Mouse (Mus musculus): ENCODE measurements at regions not wholly inside any gene's neighbourhood (a gene's known extent, or its start where the extent isn't known, plus 50 kb on each side); places are given as distances from the start of the nearest gene placed in this dataset.

DNA sequence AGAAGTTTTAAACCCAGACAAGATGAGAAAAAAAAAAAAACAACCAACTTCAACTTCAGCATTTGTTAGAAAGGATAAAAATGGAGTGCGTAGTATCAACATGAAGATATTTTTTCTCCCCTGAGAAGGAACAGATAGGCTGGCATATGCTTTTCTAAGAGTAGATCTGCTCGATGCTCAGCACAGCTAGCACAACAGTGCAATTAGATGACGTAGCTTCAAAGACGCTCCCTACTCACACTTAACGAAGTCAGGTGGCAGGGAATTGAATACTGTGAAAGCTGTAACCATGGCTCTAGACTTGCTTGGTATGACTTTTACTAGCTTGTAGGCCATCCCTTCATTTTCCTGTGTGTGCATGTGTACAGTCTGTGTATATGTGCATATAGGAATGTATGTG, 299.5 kb downstream of the Tmem182 start:
- DNase-seq = no peak

DNA sequence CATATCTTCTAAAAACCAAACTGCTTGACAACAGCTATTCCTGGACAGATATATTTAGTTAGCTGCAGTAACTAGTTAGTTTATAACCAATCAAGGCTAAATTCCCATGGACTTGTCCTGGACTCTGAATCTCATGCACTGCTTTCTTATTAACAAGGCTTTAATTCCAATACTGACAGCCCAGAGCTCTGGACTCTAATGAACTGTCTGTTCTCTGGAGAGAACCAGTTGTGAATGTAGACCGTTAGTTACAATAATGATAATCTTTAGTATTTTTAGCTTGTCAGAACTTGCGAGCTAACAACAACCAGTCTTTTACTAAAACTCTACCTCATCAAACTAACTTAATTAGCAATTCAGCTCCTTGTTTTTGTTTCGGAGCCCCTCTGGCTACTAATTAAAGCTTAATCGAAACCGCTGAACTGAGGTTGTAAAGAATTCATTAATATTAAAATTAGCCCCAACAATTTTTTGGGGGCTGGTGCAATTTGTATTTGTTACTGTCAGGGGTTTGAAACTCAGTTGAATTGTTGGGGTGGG, 316.3 kb downstream of the Tmem182 start:
- peak; percentile 21 for DNase-seq

DNA sequence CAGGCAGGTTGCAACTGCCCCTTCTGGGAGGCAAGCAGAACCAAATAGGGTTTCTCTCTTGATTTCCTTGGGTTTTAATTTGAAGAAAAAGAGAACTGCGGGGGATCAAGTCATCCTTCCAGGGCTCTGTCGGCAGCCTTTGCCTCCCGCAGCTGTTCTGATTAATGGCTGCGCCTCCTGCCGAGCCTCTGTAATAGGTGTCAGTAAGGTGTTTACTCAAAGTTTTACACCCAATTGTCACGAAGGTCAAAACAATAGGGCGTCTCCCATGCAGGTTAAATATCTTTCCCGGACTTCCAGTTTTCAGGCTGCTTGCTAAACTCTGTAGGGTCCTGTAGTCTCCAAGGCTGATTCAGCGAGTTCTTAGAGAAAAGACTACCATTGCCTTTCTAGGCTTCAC, 326.0 kb downstream of the Tmem182 start:
- no peak for DNase-seq

DNA sequence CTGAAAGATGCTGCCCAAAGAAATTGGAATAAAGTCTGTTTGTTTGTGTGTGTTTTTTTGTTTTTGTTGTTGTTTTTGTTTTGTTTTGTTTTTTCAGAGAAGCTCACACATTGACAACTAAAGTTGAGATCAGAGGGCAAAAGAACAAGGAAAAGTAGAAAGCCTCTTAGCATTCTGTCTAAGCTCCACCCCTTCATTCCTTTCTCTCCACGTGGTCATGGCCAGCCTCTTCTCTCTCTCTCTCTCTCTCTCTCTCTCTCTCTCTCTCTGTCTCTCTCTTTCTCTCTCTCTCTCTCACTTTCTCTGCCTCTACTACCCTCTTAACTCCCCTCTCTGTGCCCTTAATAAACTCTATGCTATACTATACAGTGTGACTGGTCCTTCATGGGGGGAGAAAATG, 327.7 kb downstream of the Tmem182 start:
- DNase-seq = no peak

DNA sequence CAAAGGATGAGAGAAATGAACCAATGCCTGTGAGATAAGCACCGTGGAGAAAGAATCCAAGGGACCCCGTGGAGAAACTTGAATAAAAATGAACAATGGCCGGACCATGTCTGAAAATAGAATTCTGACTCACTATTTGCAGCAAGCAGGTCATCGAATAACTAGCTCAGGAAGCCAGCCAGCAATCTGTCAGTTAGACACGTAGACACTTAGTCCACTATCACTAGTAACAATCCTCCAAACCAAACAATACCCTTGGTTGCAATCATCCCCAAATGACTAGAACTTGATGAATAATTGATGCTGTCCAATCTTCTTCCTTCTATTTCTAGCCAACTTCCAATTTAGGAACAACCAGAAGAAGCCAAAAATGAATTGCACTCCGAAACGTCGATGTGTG, 328.5 kb downstream of the Tmem182 start:
- no peak for DNase-seq

DNA sequence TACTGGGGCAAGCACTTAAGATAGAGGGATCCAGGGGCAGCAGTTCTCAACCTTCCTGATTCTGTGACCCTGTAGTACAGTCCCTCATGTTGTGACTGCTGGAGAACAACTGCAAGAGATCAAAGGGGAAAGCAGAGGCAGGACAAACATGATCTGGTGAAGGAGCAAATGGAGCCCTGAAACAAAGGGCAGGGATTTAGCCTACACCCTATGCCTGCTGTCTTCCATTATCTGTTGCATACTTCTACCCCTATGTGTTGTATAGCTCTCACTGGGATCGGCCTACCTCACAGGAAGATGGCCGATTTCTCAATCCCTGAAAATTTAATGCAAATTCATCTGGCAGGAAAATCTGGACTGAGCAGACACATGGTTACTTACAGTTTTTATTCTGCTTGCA, 334.3 kb downstream of the Tmem182 start:
- DNase-seq = no peak

DNA sequence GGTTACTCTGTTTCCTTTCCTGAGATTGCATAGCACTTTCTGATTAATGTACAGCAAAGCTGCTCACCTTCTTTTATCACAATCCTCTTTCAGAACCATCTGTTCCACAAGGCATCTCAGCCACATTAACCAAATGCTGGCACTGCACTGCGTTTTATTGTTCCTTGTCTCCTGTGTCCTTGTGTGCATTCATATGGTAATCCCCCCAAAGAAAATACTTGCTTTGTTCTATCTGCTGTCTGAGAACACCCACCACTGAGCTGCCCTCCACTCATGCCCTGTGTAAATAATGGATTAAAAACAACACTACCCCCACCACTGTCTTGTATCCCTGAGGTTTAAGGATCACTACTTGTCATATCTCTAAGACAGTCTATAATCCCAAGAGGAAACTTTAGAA, 335.1 kb downstream of the Tmem182 start:
- peak; percentile 33 for DNase-seq

DNA sequence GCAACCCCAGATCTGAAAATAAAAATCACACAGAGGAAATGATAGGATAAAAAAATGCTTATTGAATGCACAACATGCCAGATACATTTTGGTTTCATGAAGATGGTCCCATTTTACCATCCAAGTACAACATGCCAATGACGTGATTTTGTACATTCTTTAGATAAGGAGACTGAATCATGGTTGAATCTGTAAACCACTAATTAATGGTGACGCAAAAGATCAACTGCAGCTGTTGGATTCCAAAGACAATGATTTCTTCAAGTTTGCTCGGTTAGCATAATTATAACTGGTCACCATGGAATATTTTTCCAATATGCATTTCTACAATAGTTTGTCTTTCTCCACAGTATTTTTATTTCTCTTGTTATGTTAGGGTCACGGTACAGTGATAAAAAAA, 336.6 kb downstream of the Tmem182 start:
- no peak for DNase-seq

DNA sequence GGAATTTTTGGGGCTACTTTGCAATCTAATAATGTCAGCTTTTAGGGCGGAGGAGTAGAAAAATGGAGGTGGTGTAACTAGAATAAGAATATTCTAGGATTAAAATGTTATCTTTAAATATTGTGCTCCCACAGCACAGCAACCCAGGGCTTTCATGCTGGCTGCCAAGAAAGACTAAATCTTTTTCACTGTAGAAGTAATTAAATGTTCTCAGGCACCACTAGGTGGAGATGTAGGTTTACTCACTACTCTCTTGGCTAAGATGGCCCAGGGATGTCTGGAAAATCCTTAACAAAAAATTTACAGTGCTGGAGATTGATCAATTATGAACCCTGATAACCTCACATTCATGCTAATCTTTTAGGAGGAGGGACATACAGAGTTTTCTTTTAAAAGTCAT, 347.1 kb downstream of the Tmem182 start:
- peak; percentile 73 for DNase-seq

DNA sequence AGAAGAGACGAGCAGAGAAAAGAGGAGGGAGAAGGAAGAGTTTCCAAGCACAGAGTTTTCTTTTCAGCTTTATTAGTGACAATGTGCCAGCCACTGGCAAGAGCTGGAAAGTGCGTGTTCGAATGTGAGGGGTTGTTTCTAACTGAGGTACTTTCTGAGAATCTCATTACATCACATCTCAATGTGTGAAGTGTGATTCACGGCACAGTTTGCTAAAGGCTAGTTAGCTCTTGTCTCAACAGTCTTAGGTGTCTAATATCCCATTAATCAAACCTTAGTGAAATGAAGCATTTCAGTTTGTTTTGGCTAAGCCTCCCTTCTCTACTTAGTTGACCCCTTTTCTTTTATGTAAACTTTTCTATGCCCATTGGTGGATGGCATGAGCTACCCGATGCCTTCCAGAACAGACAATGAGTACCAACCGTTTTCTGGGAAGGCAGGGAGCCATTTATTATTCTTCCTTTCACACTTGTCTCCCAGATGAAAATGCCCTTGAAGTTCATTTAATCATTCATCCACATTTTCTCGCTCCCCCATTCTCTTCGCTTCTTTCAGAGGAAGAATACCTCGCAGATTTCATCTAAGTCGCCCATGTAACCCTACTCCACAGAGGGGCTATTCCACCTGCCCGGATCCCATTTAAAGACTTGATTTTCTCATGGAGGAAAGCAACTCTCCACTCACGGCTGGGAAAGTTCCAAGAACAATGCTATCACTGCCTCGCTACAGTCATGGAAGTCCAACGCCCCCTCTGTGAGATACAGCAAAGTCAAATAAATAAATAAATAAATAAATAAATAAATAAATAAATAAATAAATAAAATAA, 348.0 kb downstream of the Tmem182 start:
- DNase-seq = no peak

DNA sequence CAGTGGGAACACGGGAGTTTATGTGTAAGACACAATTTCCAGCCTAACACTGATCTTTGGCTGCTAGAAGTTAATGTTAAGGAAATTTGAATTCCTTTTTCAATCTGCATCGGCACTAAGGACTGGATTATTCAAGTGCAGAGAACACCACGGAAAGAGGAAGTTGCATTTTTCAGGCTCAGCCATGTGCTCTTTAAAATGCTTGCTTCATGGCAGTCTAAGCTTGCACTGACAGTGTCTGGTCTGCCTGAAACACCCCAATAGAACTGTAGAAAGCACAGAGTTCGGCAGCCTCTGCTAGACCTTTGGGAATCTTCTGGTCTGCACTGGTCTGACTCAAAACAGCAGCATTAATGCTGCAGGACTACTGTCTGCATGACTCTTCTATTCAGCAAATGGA, 348.8 kb downstream of the Tmem182 start:
- no peak for DNase-seq

DNA sequence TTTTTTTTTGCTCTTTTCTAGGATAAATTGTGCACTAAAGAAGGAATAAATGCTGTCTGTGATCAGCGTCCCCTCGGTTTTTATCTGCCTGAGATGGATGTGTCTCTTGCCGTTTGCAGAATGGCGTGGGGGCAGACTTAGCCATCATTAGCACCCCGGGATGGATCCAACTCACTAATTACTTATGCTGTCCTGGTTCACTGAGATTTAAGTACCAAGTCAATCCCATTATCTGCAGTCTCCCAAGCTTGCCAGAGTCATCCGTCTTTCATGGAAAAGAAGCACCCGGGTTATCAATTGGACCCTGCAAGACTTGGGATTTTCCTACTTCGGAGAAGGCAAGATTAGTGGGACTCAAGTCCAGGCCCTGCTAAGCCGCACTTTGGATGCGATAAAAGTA, 351.5 kb downstream of the Tmem182 start:
- DNase-seq = peak; percentile 83

DNA sequence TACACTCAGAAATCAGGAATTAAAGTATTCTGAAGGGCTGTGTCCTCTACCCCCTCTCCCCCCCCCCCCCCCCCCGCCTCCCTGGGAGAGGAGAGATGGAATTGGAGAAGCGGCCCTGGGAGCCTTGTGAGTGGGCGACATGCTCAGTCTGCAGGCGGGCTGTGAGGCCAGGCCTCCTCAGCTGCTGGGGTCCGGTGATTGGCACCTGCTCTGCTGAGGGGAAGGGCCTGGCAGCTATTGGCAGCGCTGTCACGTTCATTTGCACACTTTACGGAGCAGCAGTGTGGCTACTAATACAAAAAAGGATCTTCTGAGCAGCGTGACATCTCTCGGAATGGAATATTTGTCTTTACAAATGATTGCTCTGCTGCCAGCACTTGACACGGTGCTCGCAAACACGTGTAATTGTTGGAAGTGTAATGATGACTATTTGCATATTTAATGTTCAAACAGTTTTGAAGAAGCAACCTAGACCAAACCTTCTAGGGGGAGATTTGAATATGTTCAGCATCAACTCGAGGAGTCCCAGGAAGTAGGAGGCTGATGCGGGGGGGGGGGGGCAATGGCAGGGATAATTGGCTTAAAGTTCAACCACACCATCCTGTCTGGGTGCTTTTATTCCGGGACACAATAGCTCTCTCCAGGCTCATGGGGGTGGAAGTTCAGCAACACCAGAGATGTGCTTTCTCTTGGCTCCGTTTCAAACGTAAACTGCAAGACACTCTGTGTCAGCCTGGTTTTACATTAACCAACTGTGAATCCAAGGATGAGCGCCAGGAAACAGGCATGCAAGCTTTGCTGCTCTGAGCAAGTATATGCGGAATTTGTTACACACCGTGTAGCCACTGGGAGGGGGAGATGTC, 352.5 kb downstream of the Tmem182 start:
- DNase-seq = peak; percentile 80

DNA sequence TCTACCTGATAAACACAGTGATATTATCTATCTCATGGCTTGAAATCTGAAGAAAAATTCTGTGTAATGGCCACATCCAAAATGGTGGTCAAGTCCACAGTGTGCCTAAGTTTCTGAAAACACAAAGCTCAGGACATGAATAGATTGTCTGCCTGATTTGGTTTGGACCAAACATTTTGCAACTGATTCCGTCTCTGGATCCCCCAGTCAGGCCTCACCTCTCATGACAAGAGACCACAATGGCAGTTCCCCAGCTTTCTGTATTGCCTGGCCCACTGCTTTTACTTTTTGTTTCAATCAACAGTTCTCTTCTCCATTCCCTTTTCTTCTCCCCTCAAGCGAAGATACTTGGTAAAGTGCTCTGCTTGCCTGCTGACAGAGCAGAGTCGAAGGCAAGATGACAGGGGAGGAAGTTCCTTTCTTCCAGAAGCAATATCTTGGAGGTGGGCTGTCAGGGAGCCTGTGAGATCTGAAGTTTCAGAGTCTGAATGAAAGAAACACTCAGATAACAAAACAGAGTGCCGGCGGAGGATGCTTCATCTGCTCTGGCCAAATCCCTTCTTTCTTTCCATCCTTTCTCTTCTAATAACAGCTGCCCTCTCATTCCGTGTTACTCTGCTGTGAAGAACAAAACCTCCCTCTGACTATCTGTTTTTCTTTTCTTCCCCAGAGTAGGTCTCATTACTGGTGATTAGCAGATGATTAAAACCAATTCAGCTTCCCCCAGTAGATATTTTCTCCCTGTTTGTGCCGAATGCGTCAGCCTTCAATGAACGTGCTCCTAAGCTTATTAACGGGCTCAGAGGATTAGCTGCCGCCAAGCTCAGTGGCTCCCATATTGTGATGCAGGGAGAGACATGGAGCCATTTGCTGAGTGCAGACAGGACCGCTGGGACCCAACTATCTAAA, 360.7 kb downstream of the Tmem182 start:
- peak; percentile 89 for DNase-seq

DNA sequence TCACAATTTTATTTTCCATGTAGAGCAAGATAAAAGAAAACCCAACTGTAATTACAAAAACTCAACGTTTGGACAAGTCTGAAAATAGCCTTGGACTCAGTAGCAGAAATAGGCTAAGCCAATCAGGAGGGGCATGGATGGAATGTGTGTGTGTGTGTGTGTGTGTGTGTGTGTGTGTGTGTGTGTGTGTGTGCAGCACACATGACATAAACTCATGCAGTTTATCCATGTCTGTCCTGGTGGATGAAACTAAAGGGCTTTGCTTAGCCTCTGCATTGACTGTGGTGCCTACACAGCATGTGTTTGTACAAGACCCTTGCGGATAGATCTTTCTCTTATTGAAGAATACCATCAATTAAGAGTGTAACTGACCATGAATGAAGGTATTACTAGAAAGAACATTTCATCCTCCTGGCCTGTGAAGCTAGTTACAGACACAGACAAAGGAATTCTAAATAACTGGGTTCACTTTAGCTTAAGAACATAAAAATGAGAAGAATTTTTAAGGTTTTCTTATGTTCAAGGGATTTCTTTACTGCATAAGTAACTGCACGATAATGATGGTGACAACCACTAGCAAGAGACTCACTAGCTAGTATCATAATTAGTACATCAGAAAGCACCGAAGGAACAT, 361.5 kb downstream of the Tmem182 start:
- no peak for DNase-seq

DNA sequence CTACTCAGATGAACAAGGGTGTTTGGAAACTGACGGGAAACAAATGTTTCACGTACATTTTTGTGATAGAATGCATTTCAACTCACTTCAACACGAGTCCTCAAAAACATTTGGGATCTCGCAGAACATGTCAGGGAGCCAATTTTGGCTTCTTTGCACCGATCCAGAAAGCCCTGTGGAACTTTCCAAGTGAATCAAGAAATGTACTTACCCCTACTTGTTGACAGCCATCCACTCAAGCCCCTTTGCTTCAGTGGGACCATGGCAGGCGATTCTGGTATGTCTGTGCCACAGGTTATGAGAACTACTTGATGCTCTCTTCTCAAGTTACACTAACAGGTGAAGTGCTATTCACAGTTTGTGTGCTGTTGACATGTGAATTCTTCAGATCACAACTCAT, 381.6 kb downstream of the Tmem182 start:
- DNase-seq = no peak

DNA sequence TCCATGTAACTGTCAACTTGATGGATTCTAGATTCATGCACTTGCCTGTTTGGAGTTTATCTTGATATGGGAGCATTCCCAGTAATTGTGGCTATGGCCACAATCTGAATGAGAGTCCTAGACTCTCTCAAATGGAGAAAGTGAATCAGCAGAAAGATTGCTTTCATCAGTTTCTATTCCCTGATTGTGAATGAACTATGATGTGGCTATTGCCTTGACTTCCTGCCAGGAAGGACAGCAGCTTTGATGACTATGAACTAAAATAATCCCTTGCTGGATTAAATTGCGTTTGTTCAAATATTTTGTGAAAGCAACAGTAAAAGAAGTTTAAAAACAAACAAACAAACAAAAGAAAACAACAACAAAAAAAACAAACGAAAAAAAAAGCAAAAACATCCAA, 407.5 kb downstream of the Tmem182 start:
- DNase-seq = no peak

DNA sequence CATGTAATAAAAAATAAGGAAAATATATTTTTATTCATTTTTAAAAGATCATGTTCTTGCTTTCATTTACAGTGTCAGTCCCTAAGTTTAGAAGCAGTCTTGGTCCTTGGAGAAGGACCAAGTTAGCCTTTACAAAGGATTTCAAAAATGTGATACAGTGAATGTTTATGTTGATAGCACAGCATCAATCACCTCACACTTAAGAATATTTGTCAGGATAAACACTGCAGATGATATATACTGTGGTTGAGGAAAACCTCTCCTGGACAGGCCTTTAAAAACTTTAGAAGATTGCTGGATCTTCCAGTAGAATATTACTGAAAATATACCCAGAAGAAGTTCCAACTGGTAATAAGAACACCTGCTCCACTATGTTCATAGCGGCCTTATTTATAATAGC, 420.4 kb downstream of the Tmem182 start:
- DNase-seq = no peak

DNA sequence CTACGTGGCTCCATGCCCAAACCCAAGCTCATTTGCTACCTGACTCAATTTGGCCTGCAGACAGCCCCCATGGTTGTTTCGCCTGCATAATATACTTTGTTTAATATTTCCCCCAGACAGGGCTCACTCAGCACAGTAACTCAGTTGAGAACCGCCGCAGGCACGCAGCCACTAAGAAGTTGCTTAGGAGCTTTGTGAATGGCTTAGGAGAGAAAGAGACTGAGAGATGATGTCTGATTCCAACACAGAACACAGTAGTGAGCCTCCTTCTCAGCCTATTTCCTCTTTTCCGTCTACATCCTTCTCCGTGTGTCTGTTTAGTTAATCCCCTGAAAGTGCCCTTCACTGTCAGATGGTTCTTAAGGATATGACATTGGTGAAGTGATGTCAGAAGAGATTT, 429.9 kb downstream of the Tmem182 start:
- DNase-seq = no peak

DNA sequence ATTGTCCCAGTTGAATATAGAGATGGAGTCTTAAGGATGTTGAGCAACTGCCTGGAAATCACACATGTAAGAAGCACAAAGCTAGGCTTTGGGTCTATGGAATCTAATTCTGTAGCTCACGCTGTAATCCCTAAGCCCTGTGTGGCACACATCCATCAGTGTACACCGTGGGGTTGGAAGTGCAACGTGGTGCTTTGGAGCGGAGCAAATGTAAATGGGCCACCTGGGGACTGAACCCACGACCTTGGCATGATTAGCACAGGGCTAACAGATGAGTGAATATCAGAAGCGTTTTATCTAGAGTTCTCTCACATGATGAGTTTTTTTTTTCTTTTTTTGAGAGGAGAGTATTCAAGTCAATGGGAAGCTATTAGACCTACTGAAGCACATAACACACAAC, 437.6 kb downstream of the Tmem182 start:
- no peak for DNase-seq

DNA sequence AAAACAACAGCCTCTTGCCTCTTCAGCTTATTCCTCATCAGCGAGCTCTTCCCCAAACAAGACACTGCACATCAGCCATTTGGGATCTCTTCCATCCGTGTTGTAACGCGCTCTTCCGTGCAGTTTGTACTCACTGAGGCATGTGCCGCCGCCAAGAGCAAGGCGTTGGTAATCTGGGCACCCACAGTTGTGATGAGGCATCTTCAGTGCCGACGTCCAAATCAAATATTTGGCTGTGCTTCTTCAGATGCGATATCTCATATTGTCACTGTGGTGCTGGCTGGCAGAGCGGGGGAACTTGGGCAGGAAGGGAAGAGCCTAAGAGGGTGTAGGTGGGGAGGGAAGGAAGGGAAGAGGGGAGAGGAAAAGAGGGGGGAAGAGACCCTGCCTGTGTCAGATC, 439.2 kb downstream of the Tmem182 start:
- DNase-seq = no peak

DNA sequence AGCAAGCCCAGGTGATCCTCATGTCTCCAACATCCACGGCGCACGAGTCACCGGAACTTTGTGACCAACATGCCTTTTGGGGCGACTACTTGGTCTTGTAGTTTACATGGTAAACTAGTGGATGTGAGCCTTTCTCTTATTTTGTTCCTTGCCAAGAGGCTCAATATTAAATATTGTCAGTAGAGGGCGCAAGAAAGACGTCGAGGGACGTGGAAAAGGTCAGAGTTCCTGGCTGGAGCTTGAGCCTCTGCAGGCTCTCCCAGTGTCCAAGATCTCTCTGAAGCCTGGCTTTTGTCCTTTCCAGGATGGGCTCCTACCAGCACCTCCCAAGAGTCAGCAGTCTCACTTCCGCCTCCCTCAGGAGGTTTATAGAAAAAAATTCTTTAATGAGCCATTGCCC, 458.8 kb downstream of the Tmem182 start:
- peak; percentile 63 for DNase-seq
